Mouse (Mus musculus) MEL (cell line): ENCODE results near the gene Lat2. TPM values are rescaled to one million over a fixed set of nuclear protein-coding genes. Genes with fewer than 3 reads are reported as not detected.

ENCODE experiments used
- DNase-seq: peaks from one replicate; pipeline ENCODE4 v3.0.0; 2011; ENCODE audit warnings: low read depth, low spot score
- H3K27ac ChIP-seq: 2 replicates; pipeline ENCODE4 v1.5.1; 2012; ENCODE audit warnings: low read depth, mild to moderate bottlenecking, control low read depth, low read length, moderate library complexity; ENCODE audit not compliant: control insufficient read depth
- H3K27me3 ChIP-seq, 2 experiments: fragments of 150-350 bp in 1 of 2; sonication (generic) in 1 of 2; 2 replicates each; pipeline ENCODE4 v1.6.1; 2012; ENCODE audit warnings: low read length in 2 of 2, mild to moderate bottlenecking in 2 of 2, improper control_type of control experiment in 1 of 2, moderate library complexity in 1 of 2; ENCODE audit not compliant: insufficient read depth in 2 of 2, control insufficient read depth in 1 of 2
- H3K36me3 ChIP-seq, 2 experiments: 2 replicates each; pipeline ENCODE4 v1.6.1; 2012 to 2014; ENCODE audit warnings: low read length in 2 of 2, improper control_type of control experiment in 1 of 2, inconsistent platforms in 1 of 2, mild to moderate bottlenecking in 1 of 2; ENCODE audit not compliant: insufficient read depth in 2 of 2, control insufficient read depth in 1 of 2
- H3K4me1 ChIP-seq, 2 experiments: fragments of 150-350 bp in 1 of 2; sonication (generic) in 1 of 2; 2 replicates each; pipeline ENCODE4 v1.6.1; 2012; ENCODE audit warnings: low read length in 2 of 2, improper control_type of control experiment in 1 of 2, mild to moderate bottlenecking in 1 of 2; ENCODE audit not compliant: insufficient read depth in 2 of 2, control insufficient read depth in 1 of 2
- H3K4me3 ChIP-seq, 2 experiments: fragments of 150-350 bp in 1 of 2; sonication (generic) in 1 of 2; 2 replicates each; pipeline ENCODE4 v1.5.1; 2012; ENCODE audit warnings: low read depth in 2 of 2, low read length in 2 of 2, mild to moderate bottlenecking in 2 of 2, moderate library complexity in 2 of 2, control low read depth in 1 of 2, improper control_type of control experiment in 1 of 2; ENCODE audit not compliant: control insufficient read depth in 1 of 2, insufficient read depth in 1 of 2
- H3K79me2 ChIP-seq: 2 replicates; pipeline ENCODE4 v1.6.1; 2012; ENCODE audit warnings: mild to moderate bottlenecking, low read length, moderate library complexity; ENCODE audit not compliant: control insufficient read depth, poor library complexity, insufficient read depth
- H3K9ac ChIP-seq: 2 replicates; pipeline ENCODE4 v1.6.1; 2012; ENCODE audit warnings: low read depth, mild to moderate bottlenecking, control low read depth, low read length, moderate library complexity; ENCODE audit not compliant: control insufficient read depth, poor library complexity, severe bottlenecking
- H3K9me3 ChIP-seq: fragments of 150-350 bp; sonication (generic); replicated peaks from 2 replicates; pipeline ENCODE4 v1.6.1; 2012; ENCODE audit warnings: mild to moderate bottlenecking, low read length, improper control_type of control experiment, moderate library complexity; ENCODE audit not compliant: insufficient read depth
- BHLHE40 ChIP-seq: IDR thresholded peaks from 2 replicates; pipeline ENCODE4 v1.6.1; 2012; ENCODE audit warnings: low read depth, mild to moderate bottlenecking, inconsistent platforms, low read length, improper control_type of control experiment, borderline replicate concordance
- CHD1 ChIP-seq: IDR thresholded peaks from 2 replicates; pipeline ENCODE4 v1.6.1; 2012; ENCODE audit warnings: low read depth, mild to moderate bottlenecking, inconsistent platforms, low read length, improper control_type of control experiment
- CHD2 ChIP-seq: IDR thresholded peaks from 2 replicates; pipeline ENCODE4 v1.6.1; 2011; ENCODE audit warnings: low read length, improper control_type of control experiment
- CTCF ChIP-seq, 3 experiments: IDR thresholded peaks in 2 of 3; conservative IDR thresholded peaks in 1 of 3; 2 replicates each; pipeline ENCODE4 v1.5.1; 2011 to 2012; ENCODE audit warnings: low read length in 3 of 3, low read depth in 2 of 3, mild to moderate bottlenecking in 2 of 3, improper control_type of control experiment in 1 of 3, inconsistent platforms in 1 of 3, mixed read lengths in 1 of 3, moderate library complexity in 1 of 3; ENCODE audit not compliant: control insufficient read depth in 1 of 3, insufficient read depth in 1 of 3, poor library complexity in 1 of 3, severe bottlenecking in 1 of 3
- E2F4 ChIP-seq: IDR thresholded peaks from 2 replicates; pipeline ENCODE4 v1.6.1; 2011; ENCODE audit warnings: low read depth, low read length, improper control_type of control experiment, borderline replicate concordance
- ELF1 ChIP-seq: IDR thresholded peaks from 2 replicates; pipeline ENCODE4 v1.6.1; 2014; ENCODE audit warnings: low read depth, mild to moderate bottlenecking, inconsistent platforms, low read length, improper control_type of control experiment, moderate library complexity
- EP300 ChIP-seq, 2 experiments: IDR thresholded peaks; 2 replicates each; pipeline ENCODE4 v1.6.1; 2011; ENCODE audit warnings: improper control_type of control experiment in 2 of 2, low read length in 2 of 2, low read depth in 1 of 2, mild to moderate bottlenecking in 1 of 2
- ETS1 ChIP-seq: IDR thresholded peaks from 2 replicates; pipeline ENCODE4 v1.6.1; 2012; ENCODE audit warnings: low read depth, mild to moderate bottlenecking, inconsistent platforms, low read length, improper control_type of control experiment, moderate library complexity
- GABPA ChIP-seq: IDR thresholded peaks from 2 replicates; pipeline ENCODE4 v1.6.1; 2012; ENCODE audit warnings: low read depth, mild to moderate bottlenecking, inconsistent platforms, low read length, improper control_type of control experiment, moderate library complexity
- GATA1 ChIP-seq: IDR thresholded peaks from 2 replicates; pipeline ENCODE4 v1.6.1; 2011; ENCODE audit warnings: low read depth, low read length, improper control_type of control experiment
- HCFC1 ChIP-seq: IDR thresholded peaks from 2 replicates; pipeline ENCODE4 v1.6.1; 2012; ENCODE audit warnings: low read depth, mild to moderate bottlenecking, inconsistent platforms, low read length, improper control_type of control experiment, moderate library complexity
- JUND ChIP-seq: IDR thresholded peaks from 2 replicates; pipeline ENCODE4 v1.6.1; 2011; ENCODE audit warnings: low read depth, mild to moderate bottlenecking, improper control_type of control experiment, low read length
- KAT2A ChIP-seq: conservative IDR thresholded peaks from 2 replicates; pipeline ENCODE4 v1.6.1; 2012; ENCODE audit warnings: low read depth, low read length, improper control_type of control experiment, inconsistent platforms
- MAX ChIP-seq: IDR thresholded peaks from 2 replicates; pipeline ENCODE4 v1.6.1; 2011; ENCODE audit warnings: low read length, improper control_type of control experiment
- MAZ ChIP-seq: IDR thresholded peaks from 2 replicates; pipeline ENCODE4 v1.6.1; 2012; ENCODE audit warnings: low read depth, mild to moderate bottlenecking, inconsistent platforms, low read length, improper control_type of control experiment
- MEF2A ChIP-seq: IDR thresholded peaks from 2 replicates; pipeline ENCODE4 v1.6.1; 2014; ENCODE audit warnings: low read depth, mild to moderate bottlenecking, inconsistent platforms, low read length, improper control_type of control experiment; ENCODE audit not compliant: poor library complexity, insufficient replicate concordance, severe bottlenecking; ENCODE audit errors: extremely low read depth
- MXI1 ChIP-seq: IDR thresholded peaks from 2 replicates; pipeline ENCODE4 v1.6.1; 2011; ENCODE audit warnings: mild to moderate bottlenecking, low read depth, low read length, improper control_type of control experiment
- MYB ChIP-seq: IDR thresholded peaks from 2 replicates; pipeline ENCODE4 v1.6.1; 2011; ENCODE audit warnings: mild to moderate bottlenecking, low read depth, low read length, improper control_type of control experiment
- MYC ChIP-seq: IDR thresholded peaks from 2 replicates; pipeline ENCODE4 v1.6.1; 2011; ENCODE audit warnings: low read depth, mild to moderate bottlenecking, low read length, improper control_type of control experiment, moderate library complexity
- NELFE ChIP-seq: IDR thresholded peaks from 2 replicates; pipeline ENCODE4 v1.6.1; 2011; ENCODE audit warnings: low read depth, low read length, improper control_type of control experiment
- NRF1 ChIP-seq: IDR thresholded peaks from 2 replicates; pipeline ENCODE4 v1.6.1; 2014; ENCODE audit warnings: low read depth, mild to moderate bottlenecking, inconsistent platforms, low read length, improper control_type of control experiment, moderate library complexity; ENCODE audit not compliant: poor library complexity, insufficient read depth, severe bottlenecking
- POLR2A ChIP-seq, 2 experiments: IDR thresholded peaks; 2 replicates each; pipeline ENCODE4 v1.6.1; 2011 to 2012; ENCODE audit warnings: low read length in 2 of 2, mild to moderate bottlenecking in 2 of 2, control low read depth in 1 of 2, improper control_type of control experiment in 1 of 2, low read depth in 1 of 2, moderate library complexity in 1 of 2; ENCODE audit not compliant: control insufficient read depth in 1 of 2, insufficient read depth in 1 of 2, poor library complexity in 1 of 2
- POLR2AphosphoS2 ChIP-seq: IDR thresholded peaks from 2 replicates; pipeline ENCODE4 v1.6.1; 2011; ENCODE audit warnings: low read length, improper control_type of control experiment
- POLR2AphosphoS5 ChIP-seq: IDR thresholded peaks from 2 replicates; pipeline ENCODE4 v1.6.1; 2012; ENCODE audit warnings: low read depth, borderline replicate concordance, mild to moderate bottlenecking, inconsistent platforms, low read length, moderate library complexity, mixed read lengths
- RAD21 ChIP-seq: IDR thresholded peaks from 2 replicates; pipeline ENCODE4 v1.6.1; 2011; ENCODE audit warnings: mild to moderate bottlenecking, low read depth, low read length, improper control_type of control experiment
- RCOR1 ChIP-seq: IDR thresholded peaks from 2 replicates; pipeline ENCODE4 v1.6.1; 2012; ENCODE audit warnings: low read depth, mild to moderate bottlenecking, inconsistent platforms, low read length, improper control_type of control experiment
- SIN3A ChIP-seq: IDR thresholded peaks from 2 replicates; pipeline ENCODE4 v1.6.1; 2012; ENCODE audit warnings: low read length, improper control_type of control experiment, inconsistent platforms
- SMC3 ChIP-seq: IDR thresholded peaks from 2 replicates; pipeline ENCODE4 v1.6.1; 2011; ENCODE audit warnings: low read depth, low read length, improper control_type of control experiment
- TAL1 ChIP-seq: IDR thresholded peaks from 2 replicates; pipeline ENCODE4 v1.6.1; 2012; ENCODE audit warnings: mild to moderate bottlenecking, inconsistent platforms, low read length, moderate library complexity, mixed read lengths
- TBP ChIP-seq: IDR thresholded peaks from 2 replicates; pipeline ENCODE4 v1.8.0; 2011; ENCODE audit warnings: low read depth, low read length, improper control_type of control experiment
- TCF12 ChIP-seq: IDR thresholded peaks from 2 replicates; pipeline ENCODE4 v1.6.1; 2014; ENCODE audit warnings: low read depth, mild to moderate bottlenecking, inconsistent platforms, low read length, improper control_type of control experiment, moderate library complexity
- UBTF ChIP-seq: IDR thresholded peaks from 2 replicates; pipeline ENCODE4 v1.6.1; 2012; ENCODE audit warnings: low read depth, mild to moderate bottlenecking, inconsistent platforms, low read length, improper control_type of control experiment, moderate library complexity, borderline replicate concordance; ENCODE audit not compliant: insufficient read depth
- USF1 ChIP-seq: IDR thresholded peaks from 2 replicates; pipeline ENCODE4 v1.6.1; 2014; ENCODE audit warnings: low read depth, mild to moderate bottlenecking, inconsistent platforms, low read length, improper control_type of control experiment, moderate library complexity
- USF2 ChIP-seq, 2 experiments: IDR thresholded peaks; 2 replicates each; pipeline ENCODE4 v1.6.1; 2011 to 2012; ENCODE audit warnings: improper control_type of control experiment in 2 of 2, low read length in 2 of 2, borderline replicate concordance in 1 of 2, inconsistent platforms in 1 of 2, low read depth in 1 of 2, mild to moderate bottlenecking in 1 of 2; ENCODE audit not compliant: insufficient read depth in 1 of 2
- ZC3H11A ChIP-seq: IDR thresholded peaks from 2 replicates; pipeline ENCODE4 v1.6.1; 2012; ENCODE audit warnings: low read depth, mild to moderate bottlenecking, inconsistent platforms, low read length, improper control_type of control experiment
- ZKSCAN1 ChIP-seq: IDR thresholded peaks from 2 replicates; pipeline ENCODE4 v1.6.1; 2012; ENCODE audit warnings: low read depth, mild to moderate bottlenecking, inconsistent platforms, low read length, improper control_type of control experiment, moderate library complexity
- ZMIZ1 ChIP-seq: IDR thresholded peaks from 2 replicates; pipeline ENCODE4 v1.6.1; 2012; ENCODE audit warnings: low read depth, mild to moderate bottlenecking, inconsistent platforms, low read length, improper control_type of control experiment, moderate library complexity
- ZNF384 ChIP-seq: IDR thresholded peaks from 2 replicates; pipeline ENCODE4 v1.6.1; 2012; ENCODE audit warnings: low read depth, mild to moderate bottlenecking, inconsistent platforms, low read length, improper control_type of control experiment
- polyA plus RNA-seq, 2 experiments: library from polyadenylated mRNA; stranded (reverse) in 1 of 2; unstranded in 1 of 2; fragments of >175 nt in 1 of 2; fragments of >200 nt in 1 of 2; gene quantifications; 2 replicates each; pipeline versions ENCODE4 v1.2.1 to v1.2.4; 2012; ENCODE audit warnings: low replicate concordance in 2 of 2, low read depth in 1 of 2; ENCODE audit not compliant: insufficient read length in 2 of 2, insufficient read depth in 1 of 2, missing spikeins in 1 of 2
- total RNA-seq: library from RNA; depleted of rRNA; stranded (reverse); fragments of 300-350 nt; gene quantifications from 2 replicates; pipeline ENCODE4 v1.2.3, GENCODE M21; 2012

Lat2 gene
- total and polyA plus RNA-seq, 3 experiments, result 0.79 to 0.92 TPM; not detected in 1

DNA sequence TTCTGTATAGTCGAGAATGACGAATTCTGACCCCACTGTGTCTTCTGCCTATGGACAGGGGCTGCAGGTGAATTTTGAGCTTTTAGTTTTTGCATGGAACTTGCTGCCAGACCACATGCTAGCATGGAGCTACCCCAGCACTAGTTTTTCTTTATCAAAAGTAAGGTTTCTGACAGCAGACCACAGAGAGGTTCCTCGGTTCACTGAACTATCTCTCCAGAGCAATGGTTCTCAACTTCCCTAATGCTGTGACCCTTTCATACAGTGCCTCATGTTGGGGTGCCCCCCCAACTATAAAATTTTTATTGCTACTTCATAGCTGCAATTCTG, 31.0 kb downstream of the Lat2 start:
- peaks cover 24% of the 10 kb centered on the region for H3K79me2 ChIP-seq
- no peaks in the 10 kb centered on the region for H3K9me3 ChIP-seq
- H3K36me3 ChIP-seq, result peaks cover 0 to 22% of the 10 kb centered on the region in 2 experiments; a peak in 2 of 4 replicates
- H3K4me1 ChIP-seq, result peaks cover 2 to 24% of the 10 kb centered on the region in 2 experiments
- H3K9ac ChIP-seq, result peak overlapping the region; percentile 90
- peak; percentile 88 for DNase-seq
- no peaks in the 10 kb centered on the region for H3K27me3 ChIP-seq
- H3K4me3 ChIP-seq, result peak overlapping the region; percentile 80 to 87
- H3K27ac ChIP-seq, result peak overlapping the region; percentile 98
- TF ChIP-seq USF1 (no peak), EP300 (IDR thresholded peaks at IDR 0.05; ENCODE audit: low read depth in 1 of 2, low read length in 2 of 2) (peak; percentile 89 to 90), TAL1 (peak; percentile 68), ZNF384 (peak; percentile 24; the same call in 1 of the 2 replicates), GABPA (no peak), MAX (peak; percentile 91), RCOR1 (peak; percentile 72; the same call in 1 of the 2 replicates), UBTF (no peak), MYB (no peak), POLR2AphosphoS5 (no peak), CHD1 (peak; percentile 88; the same call in 1 of the 2 replicates), MXI1 (peak; percentile 95), GATA1 (peak; percentile 89), BHLHE40 (no peak), E2F4 (no peak), POLR2AphosphoS2 (no peak), ETS1 (peak; percentile 83), MEF2A (no peak), KAT2A (no peak), ELF1 (no peak), ZKSCAN1 (no peak), NELFE (no peak), TBP (peak; percentile 58; the same call in 1 of the 2 replicates), CHD2 (no peak), MYC (peak; percentile 97), POLR2A (IDR thresholded peaks at IDR 0.05; ENCODE audit: control insufficient read depth in 1 of 2, insufficient read depth in 1 of 2, low read depth in 1 of 2, low read length in 2 of 2, poor library complexity in 1 of 2) (peak in 1 of 2 experiments; percentile 56; a peak in 2 of 4 replicates), SIN3A (peak; percentile 90), ZC3H11A (no peak), USF2 (IDR thresholded peaks at IDR 0.05; ENCODE audit: borderline replicate concordance in 1 of 2, insufficient read depth in 1 of 2, low read depth in 1 of 2, low read length in 2 of 2) (no peak), ZMIZ1 (no peak), HCFC1 (peak; percentile 28; the same call in 1 of the 2 replicates), TCF12 (peak; percentile 86), RAD21 (no peak), NRF1 (no peak), CTCF (IDR thresholded peaks at IDR 0.05 in 2 of 3, conservative IDR thresholded peaks at IDR 0.05 in 1 of 3; ENCODE audit: control insufficient read depth in 1 of 3, insufficient read depth in 1 of 3, low read depth in 2 of 3, low read length in 3 of 3, poor library complexity in 1 of 3, severe bottlenecking in 1 of 3) (no peak), JUND (no peak), MAZ (no peak), SMC3 (no peak)
